Mouse (Mus musculus): ENCODE results near the gene Zfp777. TPM values are rescaled to one million over a fixed set of nuclear protein-coding genes. Genes with fewer than 3 reads are reported as not detected.

Zfp777 gene
- total RNA-seq (2015; ENCODE audit: low replicate concordance) (1.5 and 1.7 TPM in 2 replicates), total RNA-seq (2017; ENCODE audit: low replicate concordance) (1.5 and 5.0 TPM in 2 replicates)

DNA sequence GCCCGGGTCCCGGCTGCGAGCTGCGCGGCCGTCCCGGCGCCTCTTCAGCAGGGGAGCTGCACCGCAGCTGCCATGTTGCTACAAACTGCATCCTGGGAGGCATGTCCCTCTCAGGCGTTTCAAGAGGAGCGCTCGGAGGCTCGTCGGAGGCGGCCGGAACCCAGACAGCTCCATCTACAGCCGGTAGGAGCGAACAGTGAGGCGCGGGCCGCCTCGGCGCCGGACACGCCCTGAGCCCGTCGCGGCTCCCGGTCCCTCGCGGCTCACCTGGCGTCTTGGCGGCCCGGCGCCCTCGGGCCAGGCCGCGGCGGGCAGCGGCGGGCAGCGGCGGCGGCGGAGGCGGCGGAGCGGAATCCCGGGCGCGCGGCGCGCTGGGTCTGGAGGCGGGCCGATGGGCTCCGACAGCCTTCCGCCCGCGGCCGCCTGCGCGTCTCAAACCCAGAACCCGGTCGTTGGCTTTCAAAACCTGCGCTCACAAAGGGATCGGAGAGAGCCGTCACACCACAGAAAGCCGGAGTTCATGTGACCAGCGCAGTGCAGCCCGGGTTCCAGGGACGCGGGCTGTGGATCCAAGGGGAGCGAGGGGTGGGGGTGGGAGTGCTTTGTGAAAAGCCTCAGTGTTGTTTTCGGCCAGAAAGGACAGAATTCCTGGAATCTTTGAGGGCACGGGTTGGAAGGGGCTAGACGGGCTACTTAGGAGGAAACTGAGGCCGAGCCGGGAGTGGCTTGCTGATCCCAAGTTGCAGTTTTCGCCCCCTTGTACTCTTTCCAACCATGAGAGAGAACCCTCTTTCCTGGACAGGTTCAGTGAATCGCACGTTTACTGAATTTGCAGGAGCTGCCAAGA, at the start of gene Zfp777:
Zfp777 (minus strand) TSS at position 486 of the 847 bp plus-strand sequence.
- ATAC-seq (replicated peaks; ENCODE audit: low FRiP score, poor library complexity, severe bottlenecking) = peak; percentile 82

- no peak for ATAC-seq (replicated peaks; ENCODE audit: low FRiP score, poor library complexity, severe bottlenecking)
Measured at GRCm38 (mm10) chr6:48086957-48087715, 38.4 kb upstream of the Zfp777 start.

DNA sequence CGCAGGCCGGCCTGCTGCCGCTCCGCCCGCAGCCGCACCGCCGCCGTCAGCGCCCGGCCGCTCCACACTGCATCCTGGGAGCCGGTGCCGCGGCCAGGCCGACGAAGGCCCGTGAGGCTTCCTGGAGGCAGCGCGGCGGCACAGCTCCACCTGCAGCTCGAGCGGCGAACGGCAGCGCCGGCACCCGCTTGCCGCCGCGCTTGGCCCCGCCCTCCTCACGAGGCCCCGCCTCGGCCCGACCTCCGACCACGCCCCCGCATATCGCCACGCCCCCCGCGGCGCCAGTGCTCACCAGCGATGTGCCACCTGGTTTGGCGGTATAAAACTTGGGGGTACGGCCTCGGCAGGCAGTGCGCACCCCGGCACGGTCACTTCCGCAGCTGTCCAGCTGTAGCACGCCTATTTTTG, 37.8 kb upstream of the Zfp777 start, which contains the start of gene Zfp746:
Zfp746 (minus strand) TSS at position 123 of the 408 bp plus-strand sequence.
- ATAC-seq (replicated peaks; ENCODE audit: low FRiP score, poor library complexity, severe bottlenecking) = peak; percentile 91

DNA sequence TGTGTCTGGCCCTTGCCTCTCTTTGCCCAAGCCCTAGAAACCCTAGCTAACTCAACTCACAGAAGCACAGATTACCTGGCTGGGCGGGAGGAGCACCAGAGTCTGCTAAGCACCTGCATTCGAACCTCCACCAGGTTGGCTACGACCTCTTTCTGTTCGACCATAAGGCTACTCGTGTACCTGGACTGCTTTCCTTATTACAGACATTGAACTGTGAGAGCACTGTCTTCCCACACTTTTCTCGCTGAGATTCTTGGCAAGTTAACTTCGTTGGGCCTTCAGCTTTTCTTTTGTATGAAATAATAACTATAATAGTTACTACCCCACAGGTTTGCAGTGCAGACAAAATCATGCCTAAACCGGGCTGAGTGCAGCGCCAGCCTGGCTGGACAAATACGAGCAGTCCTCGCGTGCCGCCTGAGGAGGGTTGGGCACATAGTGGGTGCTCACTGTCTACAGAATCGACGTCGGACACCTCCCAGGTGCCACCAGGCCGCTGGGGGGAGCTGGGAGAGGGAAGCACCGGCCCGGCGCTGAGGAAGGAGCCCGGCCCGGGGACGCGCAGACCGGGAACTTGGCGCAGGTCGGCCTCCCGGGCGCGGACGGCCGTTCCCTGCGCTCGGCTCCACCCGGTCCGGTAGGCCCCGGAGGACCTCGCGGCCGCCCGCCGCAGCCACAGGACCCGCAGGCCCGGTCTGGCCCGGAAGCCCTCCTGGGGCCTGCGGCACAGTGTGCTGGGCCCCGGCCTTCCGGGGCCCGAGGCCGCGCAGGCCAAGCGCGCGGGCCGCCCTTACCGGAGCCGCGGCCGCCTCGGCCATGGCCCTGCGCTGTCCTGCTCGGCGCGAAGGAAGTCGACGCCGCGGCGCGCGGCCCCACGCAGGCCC, 37.1 kb upstream of the Zfp777 start:
- peak; percentile 77 for ATAC-seq (replicated peaks; ENCODE audit: low FRiP score, poor library complexity, severe bottlenecking)

DNA sequence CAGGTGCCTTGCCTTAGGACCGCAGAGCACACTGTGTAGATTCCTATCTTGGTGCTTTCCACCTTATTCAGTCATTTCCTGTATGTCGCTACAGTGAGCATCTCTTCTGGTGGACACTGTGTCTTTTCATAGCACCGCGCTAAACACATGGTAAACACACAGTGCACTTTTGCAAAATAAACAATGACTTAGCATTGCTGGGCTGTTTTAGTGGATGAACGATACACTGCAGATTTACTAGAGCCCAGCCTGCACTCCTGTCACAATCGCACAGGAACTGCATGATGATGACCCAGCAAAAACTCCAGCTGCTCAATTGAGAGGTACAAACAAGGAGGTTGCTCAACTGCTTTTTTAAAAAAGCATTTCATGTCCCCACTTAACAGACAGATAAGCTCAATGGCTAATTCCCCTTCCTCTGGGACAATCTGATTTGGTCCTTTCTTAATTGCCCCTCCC, 35.1 kb upstream of the Zfp777 start:
- ATAC-seq (replicated peaks; ENCODE audit: low FRiP score, poor library complexity, severe bottlenecking) = peak; percentile 23; the same call in 1 of the 2 replicates

GRCm38 (mm10) chr6:48081952-48082351, 33.2 kb upstream of the Zfp777 start:
- no peak for ATAC-seq (replicated peaks; ENCODE audit: low FRiP score, poor library complexity, severe bottlenecking)

DNA sequence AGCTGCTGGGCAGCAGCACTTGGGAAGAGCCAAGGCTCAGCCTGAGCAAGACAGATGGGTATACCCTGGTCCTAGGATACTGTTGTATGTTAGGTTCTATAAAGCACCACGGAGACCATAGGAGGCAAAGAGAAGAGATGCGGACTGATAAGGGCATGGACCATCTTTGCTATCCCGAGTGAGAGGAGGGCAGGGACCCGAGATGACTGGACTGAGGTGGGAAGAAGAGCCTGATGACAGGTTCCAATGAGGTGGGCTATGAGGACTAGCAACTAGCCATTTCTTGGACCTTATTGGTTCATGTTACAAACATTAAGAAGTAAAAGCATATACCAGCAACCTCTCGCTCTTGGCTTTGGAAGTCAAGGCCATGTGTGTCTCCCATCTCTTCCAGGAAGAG, 32.3 kb upstream of the Zfp777 start:
- ATAC-seq (replicated peaks; ENCODE audit: low FRiP score, poor library complexity, severe bottlenecking) = no peak

DNA sequence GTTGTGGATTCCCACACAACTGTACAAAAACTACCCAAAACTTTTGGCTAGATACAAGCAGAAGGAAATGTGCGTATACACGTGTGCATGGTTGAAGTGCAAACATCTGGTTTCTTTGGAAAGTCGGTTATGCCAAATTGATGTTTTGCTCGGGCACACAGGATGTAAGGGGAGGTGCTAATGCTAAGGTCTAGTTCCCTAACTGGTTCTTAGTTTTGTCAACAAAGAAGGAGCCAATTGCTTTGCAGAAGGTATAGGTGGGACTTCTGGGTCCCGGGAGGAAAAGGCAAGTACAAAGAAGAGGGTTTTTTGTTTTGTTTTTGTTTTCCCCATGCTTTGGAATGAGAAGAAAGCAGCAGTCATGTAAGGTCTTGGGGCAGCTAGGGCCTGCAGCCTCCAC, 24.6 kb upstream of the Zfp777 start:
- ATAC-seq (replicated peaks; ENCODE audit: low FRiP score, poor library complexity, severe bottlenecking) = no peak

GRCm38 (mm10) chr6:48067492-48067891, 18.8 kb upstream of the Zfp777 start:
- no peak for ATAC-seq (replicated peaks; ENCODE audit: low FRiP score, poor library complexity, severe bottlenecking)

- ATAC-seq (replicated peaks; ENCODE audit: low FRiP score, poor library complexity, severe bottlenecking) = no peak
Measured at GRCm38 (mm10) chr6:48065587-48066075, 16.9 kb upstream of the Zfp777 start.

- ATAC-seq (replicated peaks; ENCODE audit: low FRiP score, poor library complexity, severe bottlenecking) = no peak
Measured at GRCm38 (mm10) chr6:48064451-48064850, 15.7 kb upstream of the Zfp777 start.

GRCm38 (mm10) chr6:48063940-48064339, 15.2 kb upstream of the Zfp777 start:
- no peak for ATAC-seq (replicated peaks; ENCODE audit: low FRiP score, poor library complexity, severe bottlenecking)

DNA sequence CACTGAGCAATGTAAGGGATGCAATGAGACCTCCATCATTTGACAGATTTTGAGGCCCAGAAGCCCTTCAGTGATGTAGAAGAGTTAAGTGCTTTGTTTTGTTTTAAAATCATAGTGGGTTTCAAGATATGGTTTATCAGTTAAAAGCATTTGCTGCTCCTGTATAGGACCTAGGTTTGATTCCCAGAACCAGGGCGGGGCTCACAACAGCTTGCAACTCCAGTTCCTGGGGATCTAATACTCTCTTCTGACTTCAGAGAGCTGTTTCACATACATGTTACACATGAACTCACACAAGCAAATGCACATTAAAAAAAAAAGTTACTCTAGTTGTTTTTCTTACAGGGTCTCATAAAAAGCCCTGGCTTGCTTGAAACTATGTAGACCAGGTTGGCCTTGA, 12.2 kb upstream of the Zfp777 start:
- ATAC-seq (replicated peaks; ENCODE audit: low FRiP score, poor library complexity, severe bottlenecking) = no peak

- ATAC-seq (replicated peaks; ENCODE audit: low FRiP score, poor library complexity, severe bottlenecking) = no peak
Measured at GRCm38 (mm10) chr6:48060421-48060820, 11.7 kb upstream of the Zfp777 start.

DNA sequence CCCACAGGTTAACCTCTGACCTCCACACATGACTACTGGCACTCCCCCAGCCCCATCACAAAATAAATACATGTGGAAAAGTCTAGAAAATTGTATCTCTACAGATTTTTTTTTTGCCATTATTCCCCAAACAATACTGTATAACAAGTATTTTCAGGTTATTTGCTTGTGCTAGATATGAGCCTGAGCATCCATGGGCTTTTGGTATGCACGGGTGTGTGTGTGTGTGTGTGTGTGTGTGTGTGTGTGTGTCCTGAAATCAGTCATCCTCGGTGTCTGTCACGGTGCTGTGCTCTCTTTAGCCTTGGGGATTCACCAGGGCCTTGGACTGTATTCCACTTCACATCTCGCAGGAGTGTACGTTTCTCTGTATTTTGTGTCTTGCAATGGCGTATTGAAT, 3.4 kb upstream of the Zfp777 start:
- no peak for ATAC-seq (replicated peaks; ENCODE audit: low FRiP score, poor library complexity, severe bottlenecking)

DNA sequence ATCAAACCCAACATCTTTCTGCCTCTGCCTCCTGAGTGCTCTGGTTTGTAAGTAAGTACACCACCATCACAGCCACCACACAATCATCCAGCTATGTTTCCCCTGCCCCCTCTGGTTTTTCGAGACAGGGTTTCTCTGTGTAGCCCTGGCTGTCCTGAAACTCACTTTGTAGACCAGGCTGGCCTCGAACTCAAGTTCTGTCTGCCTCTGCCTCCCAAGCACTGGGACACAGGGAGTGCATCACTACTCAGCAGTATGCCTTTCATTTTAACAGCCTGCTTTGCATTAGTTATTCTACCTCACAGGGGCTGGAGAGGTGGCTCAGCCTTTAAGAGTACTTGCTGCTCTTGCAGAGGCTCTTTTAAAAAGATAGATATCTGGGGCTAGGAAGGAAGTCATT, 3.0 kb upstream of the Zfp777 start:
- no peak for ATAC-seq (replicated peaks; ENCODE audit: low FRiP score, poor library complexity, severe bottlenecking)

- ATAC-seq (replicated peaks; ENCODE audit: low FRiP score, poor library complexity, severe bottlenecking) = no peak
Measured at GRCm38 (mm10) chr6:48049273-48050065, 758 bp upstream of the Zfp777 start.

DNA sequence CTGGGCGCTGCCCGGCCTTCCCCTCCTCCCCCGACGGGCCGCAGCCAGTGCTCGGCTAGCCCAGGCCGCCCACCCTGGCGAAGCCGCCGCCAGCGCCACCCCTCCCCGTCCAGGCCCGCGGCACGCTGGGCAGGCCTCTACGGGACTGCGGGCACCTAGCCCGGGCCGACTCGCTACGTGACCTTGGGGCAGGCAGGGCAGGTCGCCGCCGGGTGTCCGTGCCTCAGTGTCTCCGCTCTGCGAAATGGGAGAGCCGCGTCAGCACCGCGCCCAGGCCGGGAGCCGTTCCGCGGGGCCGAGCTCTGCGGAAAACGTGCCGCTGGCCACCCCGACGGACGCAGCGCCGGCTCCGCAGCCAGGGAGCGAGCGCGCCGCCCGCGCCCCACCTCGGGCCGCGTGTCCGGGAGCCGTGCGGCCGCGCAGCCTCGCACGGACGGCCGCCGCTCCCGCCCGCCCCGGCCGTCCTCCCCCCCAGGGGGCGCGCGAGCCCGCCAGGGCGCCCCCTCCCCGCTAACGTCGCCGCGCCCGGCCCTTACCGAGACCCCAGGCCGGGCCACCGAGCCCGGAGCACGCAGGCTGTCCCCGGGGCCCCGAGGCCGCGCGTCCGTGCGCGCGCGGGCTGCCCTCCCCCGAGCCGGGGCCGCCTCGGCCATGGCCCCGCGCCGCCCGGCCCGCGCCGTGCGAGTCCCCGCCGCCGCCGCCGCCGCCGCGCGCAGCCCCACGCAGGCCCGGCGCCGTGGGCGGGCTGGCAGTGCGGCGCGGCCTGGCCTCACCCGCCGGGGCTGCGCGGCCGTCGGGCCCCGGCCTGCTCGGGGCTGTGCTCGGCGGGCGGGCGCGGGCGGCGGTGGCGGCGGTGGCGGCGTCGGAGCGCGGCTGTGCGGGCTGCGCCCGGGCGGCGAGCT, 1.0 kb downstream of the Zfp777 start:
- ATAC-seq (replicated peaks; ENCODE audit: low FRiP score, poor library complexity, severe bottlenecking) = peak; percentile 29; the same call in 1 of the 2 replicates

Measured in erythroblast, adult 5-6 weeks (primary cell).